Mouse (Mus musculus): ENCODE data around the gene Gp1bb. TPM values are rescaled to one million over a fixed set of nuclear protein-coding genes. Genes with fewer than 3 reads are reported as not detected.
A peak's percentile ranks its signal among the peaks of the same experiment; 100 is the strongest.

The Gp1bb gene
- 13.1 and 13.7 TPM in 2 replicates for polyA plus RNA-seq (2015; fragmentation: Nextera tagmentation; extraction: Ambion mirVana)

GRCm38 (mm10) chr16:18622019-18622418 lies at the start of gene Gp1bb:
Gene Gp1bb, minus strand, starts transcription at chr16:18622403.
- no peak for ATAC-seq (replicated peaks)
- peaks cover 85% of the 10 kb centered on the region for H3K27me3 ChIP-seq (replicated peaks)
- H3K4me1 ChIP-seq = peaks cover 42% of the 10 kb centered on the region
- WGBS = 22% methylated on average over 17 of the region's 17 CpGs
- H3K4me2 ChIP-seq = peak within 1 kb of the TSS; percentile 57
- H3K27ac ChIP-seq = no peak within 1 kb of the TSS
- peak within 1 kb of the TSS; percentile 33 for H3K4me3 ChIP-seq
- no peaks in the 10 kb centered on the region for H3K9me3 ChIP-seq
- peaks cover 39% of the 10 kb centered on the region for H3K36me3 ChIP-seq (replicated peaks)
- H3K9ac ChIP-seq = no peak within 1 kb of the TSS

DNA sequence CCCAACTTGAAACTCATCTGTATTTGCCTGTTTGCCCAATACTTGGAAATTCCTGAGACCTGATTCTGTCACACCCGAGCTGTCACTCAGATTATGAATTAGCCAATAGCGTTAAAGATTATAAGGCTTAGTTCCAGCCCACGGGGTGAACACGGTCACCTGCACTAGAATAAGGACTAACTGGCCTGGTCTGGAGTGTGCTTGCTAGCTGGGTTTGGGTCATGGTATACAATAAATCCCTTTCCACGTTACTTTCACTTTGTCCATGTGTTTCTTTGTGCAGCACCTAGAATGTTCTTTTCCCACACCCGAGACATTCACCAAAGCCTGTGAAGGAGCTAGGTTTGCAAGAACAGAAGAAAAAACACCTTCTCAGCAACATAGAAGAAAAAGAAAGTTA lies 47.7 kb upstream of the Gp1bb start:
- Histone ChIP-seq H3K27me3 (replicated peaks) (no peaks in the 10 kb centered on the region), H3K27ac (no peak overlapping the region), H3K9ac (no peak overlapping the region), H3K4me1 (no peaks in the 10 kb centered on the region), H3K4me2 (no peak overlapping the region), H3K4me3 (no peak overlapping the region), H3K36me3 (replicated peaks) (no peaks in the 10 kb centered on the region), H3K9me3 (no peaks in the 10 kb centered on the region)
- 68% methylated on average over 6 of the region's 6 CpGs for WGBS
- no peak for ATAC-seq (replicated peaks)

DNA sequence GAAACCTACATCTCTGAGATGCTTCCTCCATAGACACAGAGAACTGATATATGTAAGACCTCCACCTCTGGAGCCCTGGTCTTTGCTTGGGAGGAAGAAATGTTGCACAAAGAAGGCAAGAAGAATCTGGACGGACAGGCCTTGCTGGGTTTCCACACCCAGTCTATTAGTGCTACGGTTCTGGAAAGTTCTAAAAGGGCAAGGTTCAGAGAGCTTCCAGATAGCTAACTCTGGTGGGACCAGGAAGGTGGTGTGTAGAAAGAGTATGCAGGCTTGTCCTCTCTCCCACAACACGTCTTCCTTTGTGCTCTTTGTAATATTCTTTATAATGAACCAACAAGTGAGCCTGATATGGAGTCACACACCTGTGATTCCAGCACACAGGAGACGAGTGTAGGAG lies 36.4 kb upstream of the Gp1bb start:
- no peak overlapping the region for H3K4me3 ChIP-seq
- no peak for ATAC-seq (replicated peaks)
- H3K4me2 ChIP-seq = no peak overlapping the region
- no peaks in the 10 kb centered on the region for H3K9me3 ChIP-seq
- no peaks in the 10 kb centered on the region for H3K36me3 ChIP-seq (replicated peaks)
- no peaks in the 10 kb centered on the region for H3K27me3 ChIP-seq (replicated peaks)
- H3K27ac ChIP-seq = no peak overlapping the region
- 73% methylated on average over 4 of the region's 4 CpGs for WGBS
- no peaks in the 10 kb centered on the region for H3K4me1 ChIP-seq
- H3K9ac ChIP-seq = no peak overlapping the region

GRCm38 (mm10) chr16:18655372-18656098 lies 33.3 kb upstream of the Gp1bb start:
- WGBS = 74% methylated on average over 5 of the region's 5 CpGs
- no peak overlapping the region for H3K9ac ChIP-seq
- ATAC-seq (replicated peaks) = no peak
- H3K4me3 ChIP-seq = no peak overlapping the region
- no peak overlapping the region for H3K4me2 ChIP-seq
- no peaks in the 10 kb centered on the region for H3K9me3 ChIP-seq
- no peaks in the 10 kb centered on the region for H3K4me1 ChIP-seq
- no peaks in the 10 kb centered on the region for H3K27me3 ChIP-seq (replicated peaks)
- no peaks in the 10 kb centered on the region for H3K36me3 ChIP-seq (replicated peaks)
- no peak overlapping the region for H3K27ac ChIP-seq

DNA sequence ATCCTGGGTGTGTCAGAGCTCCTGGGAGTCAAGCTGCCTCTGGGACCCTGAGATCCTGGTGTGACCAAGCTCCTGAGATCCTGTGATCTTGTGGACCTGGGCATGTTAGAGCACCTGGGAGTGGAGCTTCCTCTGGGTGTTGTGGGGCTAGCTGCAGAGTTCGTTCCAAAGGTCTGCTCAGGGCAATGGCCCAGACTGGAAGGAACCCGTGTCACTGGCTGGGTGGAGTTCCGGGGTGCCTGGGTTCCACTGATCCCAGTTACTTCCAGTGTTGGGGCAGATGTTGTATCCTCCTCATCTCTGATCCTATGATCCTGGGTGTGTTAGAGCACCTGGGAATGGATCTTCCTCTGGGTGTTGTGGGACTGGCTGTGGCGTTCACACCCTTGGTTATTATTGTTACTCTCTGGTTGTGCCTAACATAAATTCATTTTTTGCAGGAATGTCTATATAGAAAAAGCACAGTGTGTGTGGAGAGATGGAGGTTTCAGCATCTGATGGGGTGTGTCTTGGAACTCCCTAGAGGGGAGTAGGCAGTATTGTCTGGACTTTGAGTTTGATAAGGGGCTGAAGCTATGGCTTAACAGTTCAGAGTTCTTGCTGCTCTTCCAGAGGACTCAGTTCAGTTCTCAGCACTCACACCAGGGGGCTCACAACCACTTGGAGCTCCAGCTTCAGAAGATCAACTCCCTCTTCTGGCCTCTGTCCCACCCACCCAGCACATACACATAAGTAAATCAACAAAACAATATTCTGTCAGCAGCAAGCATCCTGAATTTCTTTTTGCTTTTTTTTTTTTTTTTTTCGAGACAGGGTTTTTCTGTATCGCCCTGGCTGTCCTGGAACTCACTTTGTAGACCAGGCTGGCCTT lies 31.3 kb upstream of the Gp1bb start:
- Histone ChIP-seq H3K4me2 (no peak overlapping the region), H3K9ac (no peak overlapping the region), H3K4me3 (no peak overlapping the region), H3K27ac (no peak overlapping the region), H3K36me3 (replicated peaks) (no peaks in the 10 kb centered on the region), H3K9me3 (no peaks in the 10 kb centered on the region), H3K4me1 (no peaks in the 10 kb centered on the region), H3K27me3 (replicated peaks) (no peaks in the 10 kb centered on the region)
- no peak for ATAC-seq (replicated peaks)
- WGBS = 90% methylated on average over 6 of the region's 6 CpGs

GRCm38 (mm10) chr16:18649126-18649525 lies 26.9 kb upstream of the Gp1bb start:
- 72% methylated on average over 3 of the region's 3 CpGs for WGBS
- no peaks in the 10 kb centered on the region for H3K36me3 ChIP-seq (replicated peaks)
- ATAC-seq (replicated peaks) = no peak

DNA sequence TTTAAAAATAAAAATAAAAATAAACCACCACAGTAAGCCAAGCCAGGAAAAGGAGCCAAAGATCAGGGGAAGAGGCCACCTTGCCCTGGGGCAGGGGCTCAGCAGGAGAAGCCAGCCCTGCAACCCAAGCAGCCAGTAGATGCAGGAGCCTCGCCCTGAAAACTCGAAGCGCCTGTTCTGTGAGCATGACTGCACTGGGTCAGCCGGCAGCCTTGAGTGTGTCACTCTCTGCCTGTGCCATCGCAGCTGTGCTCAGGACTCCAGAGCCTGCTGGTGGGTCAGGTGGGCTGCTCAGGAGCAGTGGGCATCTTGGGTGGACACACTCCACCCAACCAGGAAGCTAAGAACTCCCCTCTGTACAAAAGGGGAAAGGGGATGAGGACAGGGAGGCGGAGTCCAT lies 23.1 kb upstream of the Gp1bb start:
- no peak for ATAC-seq (replicated peaks)
- Histone ChIP-seq H3K4me3 (no peak overlapping the region), H3K9ac (no peak overlapping the region), H3K27ac (no peak overlapping the region), H3K9me3 (no peaks in the 10 kb centered on the region), H3K4me1 (no peaks in the 10 kb centered on the region), H3K27me3 (replicated peaks) (no peaks in the 10 kb centered on the region), H3K4me2 (no peak overlapping the region), H3K36me3 (replicated peaks) (no peaks in the 10 kb centered on the region)
- 77% methylated on average over 6 of the region's 6 CpGs for WGBS

More at GRCm38 (mm10) chr16:18649126-18649525, 26.9 kb upstream of the Gp1bb start:
- Histone ChIP-seq H3K27ac (no peak overlapping the region), H3K4me1 (no peaks in the 10 kb centered on the region), H3K4me2 (no peak overlapping the region), H3K9me3 (no peaks in the 10 kb centered on the region), H3K9ac (no peak overlapping the region), H3K4me3 (no peak overlapping the region), H3K27me3 (replicated peaks) (no peaks in the 10 kb centered on the region)

DNA sequence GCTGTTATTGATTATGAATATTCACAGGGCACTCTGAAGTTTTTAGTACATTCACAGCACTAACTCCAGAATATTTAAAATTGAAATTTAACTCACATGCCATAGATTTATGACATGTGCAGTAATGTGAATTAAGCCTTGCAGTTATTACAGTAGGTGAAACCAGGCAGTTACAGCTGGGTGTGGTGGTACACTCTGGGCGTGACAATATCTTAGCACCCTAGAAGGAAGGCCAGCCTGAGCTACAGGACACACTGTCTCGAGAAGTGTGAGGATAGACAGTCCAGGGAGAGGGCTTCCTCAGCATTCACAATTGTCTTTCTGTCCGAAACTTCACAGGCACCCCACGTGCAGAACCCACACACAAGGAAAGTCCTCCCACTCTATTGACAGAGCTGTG lies 22.3 kb upstream of the Gp1bb start:
- ATAC-seq (replicated peaks) = no peak

DNA sequence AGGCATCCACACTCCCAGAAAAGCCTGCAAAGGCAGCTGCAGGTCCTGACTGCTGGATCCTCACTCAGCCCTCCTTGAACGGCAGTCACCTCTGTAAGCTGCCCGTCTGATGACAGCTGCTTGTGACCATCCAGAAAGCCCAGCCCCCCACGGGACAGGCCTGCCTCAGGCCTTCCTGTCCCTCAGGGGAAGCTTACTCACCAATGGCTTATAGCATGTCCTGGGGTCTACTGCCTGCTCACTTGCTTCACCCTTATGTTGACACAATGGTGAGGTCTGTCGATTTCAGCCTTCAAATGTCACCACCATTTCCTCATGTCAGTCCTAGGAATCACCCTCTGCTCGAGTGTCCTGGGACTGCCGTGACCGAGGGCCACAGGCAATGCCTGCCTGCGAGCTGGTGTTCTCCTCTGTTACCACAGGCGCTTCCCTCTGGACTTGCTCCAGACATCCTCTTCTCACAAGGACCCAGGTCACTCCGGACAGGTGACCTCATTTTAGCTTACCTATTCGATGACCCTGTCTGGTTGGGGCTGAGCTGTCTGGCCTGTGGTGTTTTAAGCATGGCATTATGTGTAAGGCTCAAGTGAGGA lies 21.3 kb upstream of the Gp1bb start:
- no peaks in the 10 kb centered on the region for H3K4me1 ChIP-seq
- no peaks in the 10 kb centered on the region for H3K9me3 ChIP-seq
- no peak overlapping the region for H3K27ac ChIP-seq
- H3K4me3 ChIP-seq = no peak overlapping the region
- 77% methylated on average over 11 of the region's 11 CpGs for WGBS
- no peaks in the 10 kb centered on the region for H3K27me3 ChIP-seq (replicated peaks)
- ATAC-seq (replicated peaks) = no peak
- no peak overlapping the region for H3K9ac ChIP-seq
- H3K4me2 ChIP-seq = no peak overlapping the region
- H3K36me3 ChIP-seq (replicated peaks) = no peaks in the 10 kb centered on the region

More for the DNA sequence above, 22.3 kb upstream of the Gp1bb start:
- no peak overlapping the region for H3K9ac ChIP-seq
- no peaks in the 10 kb centered on the region for H3K36me3 ChIP-seq (replicated peaks)
- no peaks in the 10 kb centered on the region for H3K27me3 ChIP-seq (replicated peaks)
- no peak overlapping the region for H3K27ac ChIP-seq
- no peak overlapping the region for H3K4me3 ChIP-seq
- H3K9me3 ChIP-seq = no peaks in the 10 kb centered on the region
- WGBS = 76% methylated on average over 4 of the region's 4 CpGs
- H3K4me1 ChIP-seq = no peaks in the 10 kb centered on the region
- H3K4me2 ChIP-seq = no peak overlapping the region

- no peak overlapping the region for H3K4me3 ChIP-seq
- 83% methylated on average over 4 of the region's 4 CpGs for WGBS
- H3K9ac ChIP-seq = no peak overlapping the region
- no peak overlapping the region for H3K4me2 ChIP-seq
- H3K36me3 ChIP-seq (replicated peaks) = no peaks in the 10 kb centered on the region
- no peaks in the 10 kb centered on the region for H3K4me1 ChIP-seq
- H3K27ac ChIP-seq = no peak overlapping the region
- H3K27me3 ChIP-seq (replicated peaks) = no peaks in the 10 kb centered on the region
- no peak for ATAC-seq (replicated peaks)
- H3K9me3 ChIP-seq = no peaks in the 10 kb centered on the region
Measured at GRCm38 (mm10) chr16:18642897-18643296, 20.7 kb upstream of the Gp1bb start.

DNA sequence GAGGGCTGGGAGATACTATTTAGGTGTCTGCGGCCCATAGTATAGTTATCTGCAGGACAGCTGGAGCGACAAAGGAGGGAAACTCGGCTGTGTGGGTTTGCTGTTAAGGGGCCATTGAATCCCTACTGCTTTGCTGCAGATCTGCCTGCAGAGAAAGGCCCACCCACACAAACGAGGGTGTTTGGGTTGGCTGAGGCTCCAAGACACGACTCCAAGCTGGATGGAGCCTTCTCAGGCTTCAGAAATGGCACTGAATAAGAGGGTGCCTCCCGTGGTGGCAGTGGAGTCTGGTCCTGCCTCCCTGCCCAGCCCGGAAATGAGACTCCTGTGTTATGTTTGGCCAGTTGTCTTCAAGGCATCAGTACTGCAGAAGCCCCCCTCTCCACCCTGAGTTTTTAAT lies 20.1 kb upstream of the Gp1bb start:
- no peaks in the 10 kb centered on the region for H3K36me3 ChIP-seq (replicated peaks)
- H3K4me2 ChIP-seq = no peak overlapping the region
- no peak overlapping the region for H3K27ac ChIP-seq
- no peaks in the 10 kb centered on the region for H3K9me3 ChIP-seq
- 59% methylated on average over 7 of the region's 7 CpGs for WGBS
- no peaks in the 10 kb centered on the region for H3K27me3 ChIP-seq (replicated peaks)
- H3K9ac ChIP-seq = no peak overlapping the region
- no peaks in the 10 kb centered on the region for H3K4me1 ChIP-seq
- ATAC-seq (replicated peaks) = no peak
- H3K4me3 ChIP-seq = no peak overlapping the region

GRCm38 (mm10) chr16:18639382-18639929 lies 17.3 kb upstream of the Gp1bb start:
- Histone ChIP-seq H3K36me3 (replicated peaks) (no peaks in the 10 kb centered on the region), H3K27me3 (replicated peaks) (no peaks in the 10 kb centered on the region), H3K27ac (no peak overlapping the region), H3K4me3 (no peak overlapping the region), H3K9me3 (no peaks in the 10 kb centered on the region), H3K4me1 (no peaks in the 10 kb centered on the region), H3K9ac (no peak overlapping the region), H3K4me2 (no peak overlapping the region)
- no peak for ATAC-seq (replicated peaks)
- 85% methylated on average over 1 of the region's 1 CpGs for WGBS
